Mouse (Mus musculus) heart, embryonic 14.5 days (tissue): ENCODE data around the gene Stk40. TPM values are rescaled to one million over a fixed set of nuclear protein-coding genes. Genes with fewer than 3 reads are reported as not detected.

ENCODE experiments used
- ATAC-seq: fragments of 200-750 bp; cut with Nextera tagmentation; 2 replicates; pipeline ENCODE4 v1.8.0; 2017; ENCODE audit warnings: low read depth, moderate TSS enrichment; ENCODE audit not compliant: insufficient number of reproducible peaks, insufficient read depth, low FRiP score
- H3K27ac ChIP-seq, 2 experiments: fragments of 200-500 bp in 1 of 2; fragments of 300-500 bp in 1 of 2; sonication (generic) in 1 of 2; replicated peaks in 1 of 2; 2 replicates each; pipeline ENCODE4 v1.5.1; 2012 to 2014; ENCODE audit warnings: low read depth in 2 of 2, low read length in 2 of 2, control low read depth in 1 of 2, mild to moderate bottlenecking in 1 of 2, mixed read lengths in 1 of 2; ENCODE audit not compliant: control insufficient read depth in 1 of 2, insufficient read depth in 1 of 2
- H3K27me3 ChIP-seq: fragments of 300-500 bp; sonication (generic); 2 replicates; pipeline ENCODE4 v1.6.1; 2014; ENCODE audit warnings: mild to moderate bottlenecking, low read length, control low read depth; ENCODE audit not compliant: control insufficient read depth, insufficient read depth
- H3K36me3 ChIP-seq: fragments of 300-500 bp; sonication (generic); 2 replicates; pipeline ENCODE4 v1.6.1; 2014; ENCODE audit warnings: mild to moderate bottlenecking, control low read depth, low read length, mixed read lengths; ENCODE audit not compliant: control insufficient read depth, insufficient read depth
- H3K4me1 ChIP-seq, 2 experiments: fragments of 200-500 bp in 1 of 2; fragments of 300-500 bp in 1 of 2; sonication (generic) in 1 of 2; 2 replicates each; pipeline ENCODE4 v1.6.1; 2012 to 2014; ENCODE audit warnings: low read length in 2 of 2, control low read depth in 1 of 2, mixed read lengths in 1 of 2; ENCODE audit not compliant: control insufficient read depth in 2 of 2, insufficient read depth in 2 of 2
- H3K4me2 ChIP-seq: fragments of 300-500 bp; sonication (generic); 2 replicates; pipeline ENCODE4 v1.6.1; 2014; ENCODE audit warnings: mild to moderate bottlenecking, low read length
- H3K4me3 ChIP-seq, 2 experiments: fragments of 200-500 bp in 1 of 2; fragments of 300-500 bp in 1 of 2; sonication (generic) in 1 of 2; 2 replicates each; pipeline ENCODE4 v1.5.1; 2012 to 2014; ENCODE audit warnings: low read length in 2 of 2, mild to moderate bottlenecking in 2 of 2, control low read depth in 1 of 2, low read depth in 1 of 2, moderate library complexity in 1 of 2; ENCODE audit not compliant: control insufficient read depth in 1 of 2, insufficient read depth in 1 of 2
- H3K9ac ChIP-seq: fragments of 300-500 bp; sonication (generic); 2 replicates; pipeline ENCODE4 v1.6.1; 2014; ENCODE audit warnings: mild to moderate bottlenecking, low read length
- H3K9me3 ChIP-seq: fragments of 300-500 bp; sonication (generic); 2 replicates; pipeline ENCODE4 v1.6.1; 2016; ENCODE audit warnings: low read length, control low read depth; ENCODE audit not compliant: control insufficient read depth
- WGBS: fragments of 180-500 bp; shearing (Covaris S2); extraction: QIAGEN DNeasy Blood & Tissue Kit; methylation state at CpG from one replicate; pipeline ENCODE4 v1.1.7; 2014; 5-methylcytosine and 5-hydroxymethylcytosine counted together
- polyA plus RNA-seq: library from polyadenylated mRNA; unstranded; fragments of >200 nt; fragmentation: Nextera tagmentation; extraction: Ambion mirVana; gene quantifications from 2 replicates; pipeline ENCODE4 v1.2.1, GENCODE M21; 2014

The Stk40 gene
- polyA plus RNA-seq, 1 experiment from 2014 or later: 17.8 TPM

DNA sequence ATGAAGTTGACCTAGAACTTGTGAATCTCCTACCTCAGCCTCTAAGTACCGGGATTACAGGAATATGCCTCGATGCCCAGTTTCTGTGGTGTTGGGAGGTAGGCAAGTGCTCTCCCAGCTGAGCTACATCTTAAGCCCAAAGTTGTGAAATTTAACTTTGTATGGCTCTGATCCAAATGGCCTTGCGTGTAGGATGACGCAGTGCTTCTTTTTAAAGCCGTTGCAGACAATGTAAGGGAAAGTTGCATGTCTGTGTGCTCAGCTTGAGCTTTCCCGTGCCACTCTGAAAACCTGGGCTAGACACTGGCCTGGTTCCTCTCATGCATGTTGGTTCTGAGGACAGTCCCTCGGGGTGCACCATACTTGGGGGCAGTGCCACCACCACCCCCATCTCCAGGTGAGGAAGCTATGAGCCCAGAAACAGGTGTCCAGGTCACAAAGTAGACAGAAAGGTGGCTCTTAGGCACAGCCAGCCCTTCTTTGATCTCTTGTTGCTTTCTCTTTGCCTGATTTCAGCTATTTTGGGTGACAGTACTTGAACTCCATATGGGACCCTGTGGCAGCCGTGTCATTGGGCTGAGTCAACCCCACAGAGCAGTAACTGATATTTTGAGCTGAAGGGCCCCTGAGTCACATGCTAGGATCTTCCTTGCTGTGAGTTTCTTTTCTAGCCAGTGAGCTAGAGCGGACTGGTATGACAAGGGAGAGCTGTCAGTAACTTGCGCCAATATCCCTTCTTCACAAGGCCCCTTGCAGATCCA lies 6.0 kb downstream of the Stk40 start:
- no peak overlapping the region for H3K4me3 ChIP-seq
- H3K27me3 ChIP-seq: no peaks in the 10 kb centered on the region
- WGBS: 48% methylated on average over 10 of the region's 10 CpGs
- H3K27ac ChIP-seq: peak overlapping the region; percentile 88 to 94
- ATAC-seq: no peak; the same call in 1 of the 2 replicates
- peak overlapping the region; percentile 44; the same call in 1 of the 2 replicates for H3K9ac ChIP-seq
- peaks cover 43 to 60% of the 10 kb centered on the region in 2 experiments for H3K4me1 ChIP-seq
- H3K36me3 ChIP-seq: no peaks in the 10 kb centered on the region
- peak overlapping the region; percentile 51 for H3K4me2 ChIP-seq
- H3K9me3 ChIP-seq: no peaks in the 10 kb centered on the region

GRCm38 (mm10) chr4:126110374-126111152 lies 6.8 kb downstream of the Stk40 start:
- H3K27ac ChIP-seq: peak overlapping the region; percentile 88 to 94
- peak overlapping the region; percentile 44 for H3K9ac ChIP-seq
- peaks cover 38 to 52% of the 10 kb centered on the region in 2 experiments for H3K4me1 ChIP-seq
- no peaks in the 10 kb centered on the region for H3K36me3 ChIP-seq
- ATAC-seq: peak; percentile 69
- H3K4me2 ChIP-seq: peak overlapping the region; percentile 51
- WGBS: 1% methylated on average over 12 of the region's 12 CpGs
- no peak overlapping the region for H3K4me3 ChIP-seq
- H3K27me3 ChIP-seq: no peaks in the 10 kb centered on the region
- no peaks in the 10 kb centered on the region for H3K9me3 ChIP-seq

DNA sequence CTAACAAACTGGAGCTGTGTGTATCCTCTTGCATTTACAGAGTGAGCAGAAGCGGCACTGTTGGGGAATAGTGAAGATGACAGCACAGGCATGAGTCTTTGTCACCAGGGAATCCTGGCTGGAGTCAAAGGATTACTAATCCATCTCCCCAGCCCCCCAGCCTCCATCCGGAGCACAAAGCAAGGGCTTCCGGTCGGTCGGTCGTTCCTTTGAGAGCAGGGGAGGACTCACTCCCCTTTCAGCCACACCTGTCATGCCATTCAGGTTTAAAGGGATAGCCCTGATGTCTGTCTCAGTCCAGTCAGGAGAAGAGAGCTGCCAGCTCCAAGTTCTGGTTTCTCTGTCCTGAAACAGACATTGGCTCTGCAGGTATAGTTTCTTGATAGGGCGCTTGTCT lies 7.4 kb downstream of the Stk40 start:
- H3K27ac ChIP-seq: peak overlapping the region; percentile 88 to 94
- peak overlapping the region; percentile 51 for H3K4me2 ChIP-seq
- H3K27me3 ChIP-seq: no peaks in the 10 kb centered on the region
- peak overlapping the region; percentile 44 for H3K9ac ChIP-seq
- H3K36me3 ChIP-seq: no peaks in the 10 kb centered on the region
- peaks cover 38 to 56% of the 10 kb centered on the region in 2 experiments for H3K4me1 ChIP-seq
- no peak overlapping the region for H3K4me3 ChIP-seq
- no peak for ATAC-seq
- WGBS: 16% methylated on average over 7 of the region's 7 CpGs
- H3K9me3 ChIP-seq: no peaks in the 10 kb centered on the region

- no peak overlapping the region for H3K9ac ChIP-seq
- no peak overlapping the region for H3K27ac ChIP-seq
- 75% methylated on average over 4 of the region's 4 CpGs for WGBS
- H3K27me3 ChIP-seq: no peaks in the 10 kb centered on the region
- no peak overlapping the region for H3K4me3 ChIP-seq
- H3K9me3 ChIP-seq: no peaks in the 10 kb centered on the region
- no peak for ATAC-seq
- no peak overlapping the region for H3K4me2 ChIP-seq
- H3K36me3 ChIP-seq: peaks cover 5% of the 10 kb centered on the region; the same call in 1 of the 2 replicates
- peaks cover 32 to 50% of the 10 kb centered on the region in 2 experiments for H3K4me1 ChIP-seq
These were observed 9.5 kb downstream of the Stk40 start for GRCm38 (mm10) chr4:126113243-126113642.

- Histone ChIP-seq H3K9ac (no peak overlapping the region), H3K4me3 (no peak overlapping the region), H3K27ac (no peak overlapping the region), H3K36me3 (peaks cover 12% of the 10 kb centered on the region; the same call in 1 of the 2 replicates), H3K27me3 (no peaks in the 10 kb centered on the region), H3K9me3 (no peaks in the 10 kb centered on the region), H3K4me2 (no peak overlapping the region), H3K4me1 (peaks cover 25 to 43% of the 10 kb centered on the region in 2 experiments)
- 23% methylated on average over 6 of the region's 6 CpGs for WGBS
- no peak for ATAC-seq
These were observed 10.2 kb downstream of the Stk40 start for GRCm38 (mm10) chr4:126113943-126114342.

GRCm38 (mm10) chr4:126115411-126115810 lies 11.7 kb downstream of the Stk40 start:
- no peaks in the 10 kb centered on the region for H3K9me3 ChIP-seq
- H3K27ac ChIP-seq: no peak overlapping the region
- no peak for ATAC-seq
- no peak overlapping the region for H3K9ac ChIP-seq
- 92% methylated on average over 9 of the region's 9 CpGs for WGBS
- no peaks in the 10 kb centered on the region for H3K27me3 ChIP-seq
- H3K36me3 ChIP-seq: peaks cover 16% of the 10 kb centered on the region; the same call in 1 of the 2 replicates
- H3K4me1 ChIP-seq: peaks cover 12 to 28% of the 10 kb centered on the region in 2 experiments
- H3K4me3 ChIP-seq: no peak overlapping the region
- no peak overlapping the region for H3K4me2 ChIP-seq

GRCm38 (mm10) chr4:126115871-126116521 lies 12.2 kb downstream of the Stk40 start:
- no peak overlapping the region for H3K4me2 ChIP-seq
- H3K4me1 ChIP-seq: peaks cover 6 to 22% of the 10 kb centered on the region in 2 experiments
- H3K27me3 ChIP-seq: no peaks in the 10 kb centered on the region
- 64% methylated on average over 6 of the region's 6 CpGs for WGBS
- H3K4me3 ChIP-seq: no peak overlapping the region
- 0 out of 2 replicates have a peak, but pooled peaks have one; percentile 8 for ATAC-seq
- no peaks in the 10 kb centered on the region for H3K9me3 ChIP-seq
- H3K36me3 ChIP-seq: peaks cover 16% of the 10 kb centered on the region; the same call in 1 of the 2 replicates
- no peak overlapping the region for H3K27ac ChIP-seq
- no peak overlapping the region for H3K9ac ChIP-seq
